Mouse (Mus musculus): ENCODE results near the gene Rnf10. TPM values are rescaled to one million over a fixed set of nuclear protein-coding genes. Genes with fewer than 3 reads are reported as not detected.

The Rnf10 gene
- 162 TPM for polyA plus RNA-seq (2015; fragmentation: Illumina TruSeq; extraction: RNeasy Lipid Tissue Mini Kit (QIAGEN cat#74804); ENCODE audit: low read depth, low replicate concordance)

DNA sequence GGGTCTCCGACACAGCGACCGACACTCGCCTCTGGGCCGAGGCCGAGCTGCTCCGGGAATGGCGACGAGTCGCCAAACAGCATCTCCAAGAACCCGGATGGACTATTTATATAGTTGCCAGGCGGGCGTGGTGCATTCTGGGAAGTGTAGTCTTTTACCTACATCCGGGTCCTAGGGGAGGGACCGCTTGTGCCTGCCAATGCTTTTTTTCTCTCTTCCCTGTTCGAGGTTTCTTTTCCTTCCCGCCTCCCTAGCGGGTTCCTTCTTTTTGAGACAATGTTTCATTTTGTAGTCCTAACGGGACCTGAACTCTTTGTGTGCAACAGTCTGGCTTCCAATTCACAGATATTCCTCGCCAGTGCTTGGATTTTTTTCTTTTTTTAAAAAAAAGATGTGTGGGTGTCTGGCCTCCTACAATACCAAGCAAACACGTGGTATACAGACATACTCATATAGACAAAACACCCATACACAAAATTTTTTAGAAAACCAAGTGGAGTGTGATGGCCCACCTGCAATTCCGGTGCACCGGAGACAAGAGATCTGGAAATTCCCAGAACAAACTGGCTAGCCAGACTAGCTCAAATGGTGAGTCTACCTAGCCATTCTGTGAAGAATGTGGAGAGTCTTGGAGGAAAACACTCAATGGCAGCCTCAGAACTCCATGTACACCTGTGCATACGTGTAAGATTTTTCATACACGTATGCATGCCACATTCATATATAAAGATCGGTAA lies at the start of gene Rnf10:
Rnf10 (minus strand) TSS at position 87 of the 737 bp plus-strand sequence.

DNA sequence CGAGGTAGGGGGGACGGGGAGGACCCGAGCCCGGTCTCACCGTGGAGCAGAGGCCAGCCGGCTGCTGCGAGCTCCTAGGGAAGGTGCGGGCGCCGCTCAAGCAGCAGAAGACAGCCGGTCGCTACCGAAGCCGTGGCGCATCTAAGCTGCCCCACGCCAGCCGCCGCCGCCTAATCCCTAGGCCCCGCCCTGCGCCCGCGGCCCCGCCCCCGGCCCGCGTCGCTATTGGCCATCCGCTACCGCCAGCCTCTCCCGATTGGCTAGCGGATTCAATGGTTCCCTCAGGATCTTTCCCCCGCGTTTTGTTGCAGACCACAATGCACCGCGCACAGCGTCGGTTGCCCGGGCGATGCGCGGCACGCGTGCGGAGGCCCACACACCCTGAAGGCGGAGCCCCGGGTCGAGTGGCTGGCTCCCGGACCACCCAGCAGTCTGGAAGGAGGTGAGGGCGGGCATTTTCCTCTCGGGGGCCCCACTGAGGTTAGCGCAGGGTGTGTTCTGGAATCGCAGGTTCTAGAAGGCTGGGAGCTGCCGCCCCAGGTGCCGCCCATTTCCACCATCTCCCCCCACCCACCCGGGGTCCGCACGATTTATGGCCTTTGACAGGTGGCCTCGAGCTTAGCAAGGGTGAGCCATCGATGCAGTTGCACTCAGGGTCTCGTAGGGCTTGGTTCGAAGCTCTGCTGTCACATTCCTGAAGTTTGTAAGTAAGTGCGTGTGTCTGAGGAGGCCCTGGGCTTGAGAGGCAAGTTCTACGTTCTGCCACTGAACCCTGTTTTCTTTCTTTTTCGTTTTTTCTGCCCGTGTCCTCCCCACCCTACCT lies 28.3 kb upstream of the Rnf10 start, which contains the start of gene Dynll1:
Dynll1 (minus strand) TSS at position 208 of the 823 bp plus-strand sequence.

DNA sequence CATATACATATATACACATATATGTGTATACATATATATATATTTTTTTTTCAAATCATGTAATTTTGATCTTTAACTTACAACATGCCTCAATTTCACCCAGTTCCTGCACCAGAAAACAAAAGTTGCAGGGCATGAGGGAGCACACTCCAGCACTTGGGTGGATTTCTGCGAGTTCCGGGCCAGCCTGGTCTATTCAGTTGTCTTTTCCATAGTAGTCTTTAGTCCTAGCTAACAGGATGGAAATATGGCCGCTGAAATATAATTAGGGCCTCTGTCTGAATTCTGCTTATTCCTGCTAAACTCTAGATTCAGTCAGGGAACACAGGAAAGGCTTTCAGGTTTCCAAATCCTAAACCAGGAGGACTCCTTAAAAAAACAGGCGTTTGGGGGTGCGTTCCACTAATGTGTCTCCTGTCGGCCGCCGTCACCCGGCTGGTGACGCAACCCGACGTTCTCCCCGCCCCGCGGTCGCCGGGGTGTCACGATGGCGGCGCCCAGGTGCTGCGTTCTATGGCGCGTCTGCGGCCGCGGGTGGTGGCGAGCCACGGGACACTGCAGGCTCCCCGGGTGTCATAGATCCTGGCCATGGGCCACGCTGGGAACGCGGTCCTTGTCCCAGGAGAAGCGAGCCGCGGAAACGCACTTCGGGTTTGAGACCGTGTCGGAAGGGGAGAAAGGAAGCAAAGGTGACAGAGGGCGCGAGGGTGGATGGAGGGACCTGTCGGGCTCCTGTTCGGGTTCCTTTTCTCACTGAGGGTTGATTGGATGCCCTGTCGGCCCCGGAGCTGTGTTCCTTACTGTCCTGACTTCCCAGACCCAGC lies 6.7 kb upstream of the Rnf10 start, which contains the start of gene Coq5:
Coq5 (plus strand) TSS at position 441 of the 824 bp plus-strand sequence.

GRCm38 (mm10) chr5:115235786-115236263 lies 36.9 kb downstream of the Rnf10 start, which contains the start of gene Pop5:
TSS of gene Pop5 (plus strand) at chr5:115235836.

GRCm38 (mm10) chr5:115193669-115194625 lies 78.8 kb downstream of the Rnf10 start, which contains the start of gene Cabp1:
TSS of gene Cabp1 (minus strand) at chr5:115194381.

Other genes with a start within 250 kb of the Rnf10 start
- not detected for gene Gm10401, start 174.6 kb downstream of the Rnf10 start, polyA plus RNA-seq (2015; fragmentation: Illumina TruSeq; extraction: RNeasy Lipid Tissue Mini Kit (QIAGEN cat#74804); ENCODE audit: low read depth, low replicate concordance)
- gene Acads, start 153.6 kb downstream of the Rnf10 start, polyA plus RNA-seq (2015; fragmentation: Illumina TruSeq; extraction: RNeasy Lipid Tissue Mini Kit (QIAGEN cat#74804); ENCODE audit: low read depth, low replicate concordance): 11.1 TPM
- 20.1 TPM for gene Unc119b, start 137.9 kb downstream of the Rnf10 start, polyA plus RNA-seq (2015; fragmentation: Illumina TruSeq; extraction: RNeasy Lipid Tissue Mini Kit (QIAGEN cat#74804); ENCODE audit: low read depth, low replicate concordance)
- 58.1 TPM for gene Mlec, start 114.7 kb downstream of the Rnf10 start, polyA plus RNA-seq (2015; fragmentation: Illumina TruSeq; extraction: RNeasy Lipid Tissue Mini Kit (QIAGEN cat#74804); ENCODE audit: low read depth, low replicate concordance)
- 250 TPM for gene Cabp1, start 78.5 kb downstream of the Rnf10 start, polyA plus RNA-seq (2015; fragmentation: Illumina TruSeq; extraction: RNeasy Lipid Tissue Mini Kit (QIAGEN cat#74804); ENCODE audit: low read depth, low replicate concordance)
- 183 TPM for gene Pop5, start 37.1 kb downstream of the Rnf10 start, polyA plus RNA-seq (2015; fragmentation: Illumina TruSeq; extraction: RNeasy Lipid Tissue Mini Kit (QIAGEN cat#74804); ENCODE audit: low read depth, low replicate concordance)
- 36.9 TPM for gene Coq5, start 6.8 kb upstream of the Rnf10 start, polyA plus RNA-seq (2015; fragmentation: Illumina TruSeq; extraction: RNeasy Lipid Tissue Mini Kit (QIAGEN cat#74804); ENCODE audit: low read depth, low replicate concordance)
- 791 TPM for gene Dynll1, start 28.1 kb upstream of the Rnf10 start, polyA plus RNA-seq (2015; fragmentation: Illumina TruSeq; extraction: RNeasy Lipid Tissue Mini Kit (QIAGEN cat#74804); ENCODE audit: low read depth, low replicate concordance)
- 52.9 TPM for gene Srsf9, start 54.3 kb upstream of the Rnf10 start, polyA plus RNA-seq (2015; fragmentation: Illumina TruSeq; extraction: RNeasy Lipid Tissue Mini Kit (QIAGEN cat#74804); ENCODE audit: low read depth, low replicate concordance)
- gene Gatc, start 68.3 kb upstream of the Rnf10 start, polyA plus RNA-seq (2015; fragmentation: Illumina TruSeq; extraction: RNeasy Lipid Tissue Mini Kit (QIAGEN cat#74804); ENCODE audit: low read depth, low replicate concordance): 34.1 TPM
- 44.1 TPM for gene Triap1, start 68.3 kb upstream of the Rnf10 start, polyA plus RNA-seq (2015; fragmentation: Illumina TruSeq; extraction: RNeasy Lipid Tissue Mini Kit (QIAGEN cat#74804); ENCODE audit: low read depth, low replicate concordance)
- gene Cox6a1, start 76.1 kb upstream of the Rnf10 start, polyA plus RNA-seq (2015; fragmentation: Illumina TruSeq; extraction: RNeasy Lipid Tissue Mini Kit (QIAGEN cat#74804); ENCODE audit: low read depth, low replicate concordance): 1,466 TPM
- gene Msi1, start 156.7 kb upstream of the Rnf10 start, polyA plus RNA-seq (2015; fragmentation: Illumina TruSeq; extraction: RNeasy Lipid Tissue Mini Kit (QIAGEN cat#74804); ENCODE audit: low read depth, low replicate concordance): 24.3 TPM
- gene Pla2g1b, start 193.4 kb upstream of the Rnf10 start, polyA plus RNA-seq (2015; fragmentation: Illumina TruSeq; extraction: RNeasy Lipid Tissue Mini Kit (QIAGEN cat#74804); ENCODE audit: low read depth, low replicate concordance): not detected
- 44.3 TPM for gene Sirt4, start 211.8 kb upstream of the Rnf10 start, polyA plus RNA-seq (2015; fragmentation: Illumina TruSeq; extraction: RNeasy Lipid Tissue Mini Kit (QIAGEN cat#74804); ENCODE audit: low read depth, low replicate concordance)
- 21.8 TPM for gene Pxn, start 233.8 kb upstream of the Rnf10 start, polyA plus RNA-seq (2015; fragmentation: Illumina TruSeq; extraction: RNeasy Lipid Tissue Mini Kit (QIAGEN cat#74804); ENCODE audit: low read depth, low replicate concordance)